Mouse (Mus musculus) liver, embryonic 15.5 days (tissue): ENCODE measurements around the gene Qpct. TPM values are rescaled to one million over a fixed set of nuclear protein-coding genes. Genes with fewer than 3 reads are reported as not detected.

Experiments used
- ATAC-seq: fragments of 200-750 bp; cut with Nextera tagmentation; 2 replicates; pipeline ENCODE4 v1.8.0; 2017; ENCODE audit warnings: moderate number of reproducible peaks, mild to moderate bottlenecking, moderate library complexity; ENCODE audit not compliant: insufficient read depth
- H3K27ac ChIP-seq: fragments of 300-500 bp; sonication (generic); replicated peaks from 2 replicates; pipeline ENCODE4 v1.5.1; 2015; ENCODE audit warnings: mild to moderate bottlenecking, inconsistent platforms
- H3K27me3 ChIP-seq: fragments of 300-500 bp; sonication (generic); 2 replicates; pipeline ENCODE4 v1.6.1; 2015; ENCODE audit warnings: mild to moderate bottlenecking, inconsistent platforms
- H3K36me3 ChIP-seq: fragments of 300-500 bp; sonication (generic); replicated peaks from 2 replicates; pipeline ENCODE4 v1.6.1; 2015; ENCODE audit warnings: moderate library complexity, mild to moderate bottlenecking, inconsistent platforms
- H3K4me1 ChIP-seq: fragments of 300-500 bp; sonication (generic); replicated peaks from 2 replicates; pipeline ENCODE4 v1.6.1; 2015; ENCODE audit warnings: inconsistent platforms
- H3K4me2 ChIP-seq: fragments of 300-500 bp; sonication (generic); 2 replicates; pipeline ENCODE4 v1.6.1; 2015; ENCODE audit warnings: moderate library complexity, mild to moderate bottlenecking, inconsistent platforms
- H3K4me3 ChIP-seq: fragments of 300-500 bp; sonication (generic); replicated peaks from 2 replicates; pipeline ENCODE4 v1.5.1; 2015; ENCODE audit warnings: mild to moderate bottlenecking, inconsistent platforms
- H3K9ac ChIP-seq: fragments of 300-500 bp; sonication (generic); 2 replicates; pipeline ENCODE4 v1.6.1; 2015; ENCODE audit warnings: moderate library complexity, mild to moderate bottlenecking, inconsistent platforms
- H3K9me3 ChIP-seq: fragments of 300-500 bp; sonication (generic); replicated peaks from 2 replicates; pipeline ENCODE4 v1.6.1; 2016; ENCODE audit warnings: inconsistent platforms
- WGBS: fragments of 180-500 bp; shearing (Covaris S2); methylation state at CpG from one replicate; pipeline ENCODE4 v1.1.7; 2015; ENCODE audit warnings: mixed read lengths; ENCODE audit not compliant: insufficient replicate concordance; 5-methylcytosine and 5-hydroxymethylcytosine counted together
- polyA plus RNA-seq: library from polyadenylated mRNA; unstranded; fragments of >200 nt; fragmentation: Nextera tagmentation; extraction: Ambion mirVana; gene quantifications from 2 replicates; pipeline ENCODE4 v1.2.1, GENCODE M21; 2015

Qpct gene
- polyA plus RNA-seq, 1 experiment from 2014 or later: 22.7 TPM

DNA sequence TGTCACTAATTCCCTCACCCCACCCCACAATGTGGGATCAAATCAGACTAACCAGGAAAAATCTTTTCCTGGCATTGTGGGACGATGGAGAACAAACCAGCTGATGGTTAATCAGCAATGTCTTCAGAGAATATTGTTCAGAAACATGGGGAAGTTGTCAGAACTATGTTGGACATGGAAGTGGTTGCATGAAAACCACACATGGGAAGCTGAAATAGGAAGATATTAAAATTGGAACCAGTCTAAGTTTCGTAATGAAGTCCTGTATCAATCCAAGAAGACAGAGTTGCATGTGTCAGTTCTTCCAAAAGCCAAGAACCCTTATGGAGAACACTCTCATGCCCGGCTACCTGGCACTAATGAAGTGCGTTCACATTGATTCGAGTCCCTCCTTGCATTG, 20.1 kb upstream of the Qpct start:
- Histone ChIP-seq H3K4me1 (no peaks in the 10 kb centered on the region), H3K4me2 (no peak overlapping the region), H3K9ac (no peak overlapping the region), H3K36me3 (no peaks in the 10 kb centered on the region), H3K27me3 (no peaks in the 10 kb centered on the region), H3K9me3 (no peaks in the 10 kb centered on the region), H3K4me3 (no peak overlapping the region), H3K27ac (no peak overlapping the region)
- ATAC-seq: no peak
- 61% methylated on average over 5 of the region's 5 CpGs for WGBS

- H3K4me2 ChIP-seq: no peak overlapping the region
- WGBS: 67% methylated on average over 4 of the region's 4 CpGs
- H3K27me3 ChIP-seq: no peaks in the 10 kb centered on the region
- ATAC-seq: no peak
- H3K4me3 ChIP-seq: no peak overlapping the region
- H3K9ac ChIP-seq: no peak overlapping the region
- H3K36me3 ChIP-seq: no peaks in the 10 kb centered on the region
- H3K9me3 ChIP-seq: no peaks in the 10 kb centered on the region
- H3K27ac ChIP-seq: no peak overlapping the region
- no peaks in the 10 kb centered on the region for H3K4me1 ChIP-seq
These were observed 18.9 kb upstream of the Qpct start for GRCm38 (mm10) chr17:79032782-79033181.

DNA sequence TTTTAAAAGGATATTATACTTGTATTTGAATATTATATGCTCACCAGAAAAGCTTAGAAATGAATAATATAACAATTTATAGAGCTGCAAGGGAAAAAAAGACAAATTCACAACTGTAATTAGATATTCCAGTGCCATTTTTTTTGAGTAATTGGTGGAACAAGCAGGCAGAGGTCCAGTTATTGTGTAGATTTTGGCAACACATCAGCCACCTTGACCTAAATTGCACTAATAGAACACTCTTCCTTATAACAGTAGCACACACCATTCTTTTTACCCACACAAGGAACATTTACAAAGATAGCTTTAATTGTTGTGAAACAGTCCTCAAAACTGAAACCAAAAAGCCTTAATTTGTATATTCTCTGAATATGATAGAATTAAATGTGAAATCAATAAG, 12.0 kb upstream of the Qpct start:
- H3K4me2 ChIP-seq: no peak overlapping the region
- no peaks in the 10 kb centered on the region for H3K4me1 ChIP-seq
- no peak for ATAC-seq
- H3K9ac ChIP-seq: no peak overlapping the region
- no peaks in the 10 kb centered on the region for H3K36me3 ChIP-seq
- H3K27me3 ChIP-seq: no peaks in the 10 kb centered on the region
- H3K27ac ChIP-seq: no peak overlapping the region
- H3K9me3 ChIP-seq: no peaks in the 10 kb centered on the region
- H3K4me3 ChIP-seq: no peak overlapping the region

GRCm38 (mm10) chr17:79043705-79044104, 8.0 kb upstream of the Qpct start:
- ATAC-seq: no peak
- Histone ChIP-seq H3K9me3 (no peaks in the 10 kb centered on the region), H3K4me3 (no peak overlapping the region), H3K9ac (no peak overlapping the region), H3K4me1 (no peaks in the 10 kb centered on the region), H3K27ac (no peak overlapping the region), H3K4me2 (no peak overlapping the region), H3K36me3 (no peaks in the 10 kb centered on the region), H3K27me3 (no peaks in the 10 kb centered on the region)
- WGBS: 88% methylated on average over 2 of the region's 2 CpGs

GRCm38 (mm10) chr17:79052088-79052812, 544 bp downstream of the Qpct start:
- H3K4me3 ChIP-seq: peak overlapping the region; percentile 57
- peak; percentile 79 for ATAC-seq
- under 1% methylated on average over 45 of the region's 45 CpGs for WGBS
- peak overlapping the region; percentile 61 for H3K4me2 ChIP-seq
- H3K36me3 ChIP-seq: no peaks in the 10 kb centered on the region
- peak overlapping the region; percentile 8; the same call in 1 of the 2 replicates for H3K9ac ChIP-seq
- H3K9me3 ChIP-seq: no peaks in the 10 kb centered on the region
- no peaks in the 10 kb centered on the region for H3K4me1 ChIP-seq
- no peak overlapping the region for H3K27ac ChIP-seq
- peaks cover 20% of the 10 kb centered on the region for H3K27me3 ChIP-seq

DNA sequence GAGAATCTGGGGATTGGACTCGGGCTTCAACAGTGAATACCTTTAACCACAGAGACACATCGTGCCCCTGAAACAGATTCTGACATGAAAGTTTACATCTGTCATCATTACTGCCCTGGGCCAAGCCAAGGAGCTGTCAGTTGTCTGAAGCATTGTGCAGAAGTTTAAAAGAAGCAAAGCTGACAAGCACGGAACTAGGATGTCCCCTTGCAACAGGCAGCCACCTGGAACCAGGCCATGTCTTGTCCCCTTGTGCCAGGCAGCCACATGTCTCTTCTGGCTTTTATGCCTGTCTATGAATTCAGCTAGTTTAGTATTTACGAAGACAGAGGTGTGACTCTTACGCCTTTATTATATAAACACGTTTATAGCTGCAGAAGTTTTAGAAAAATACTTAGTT, 6.6 kb downstream of the Qpct start:
- H3K9ac ChIP-seq: no peak overlapping the region
- H3K27me3 ChIP-seq: peaks cover 5% of the 10 kb centered on the region
- H3K4me1 ChIP-seq: no peaks in the 10 kb centered on the region
- no peak overlapping the region for H3K4me3 ChIP-seq
- no peaks in the 10 kb centered on the region for H3K9me3 ChIP-seq
- WGBS: 57% methylated on average over 6 of the region's 6 CpGs
- H3K4me2 ChIP-seq: no peak overlapping the region
- H3K27ac ChIP-seq: no peak overlapping the region
- H3K36me3 ChIP-seq: no peaks in the 10 kb centered on the region
- no peak for ATAC-seq

DNA sequence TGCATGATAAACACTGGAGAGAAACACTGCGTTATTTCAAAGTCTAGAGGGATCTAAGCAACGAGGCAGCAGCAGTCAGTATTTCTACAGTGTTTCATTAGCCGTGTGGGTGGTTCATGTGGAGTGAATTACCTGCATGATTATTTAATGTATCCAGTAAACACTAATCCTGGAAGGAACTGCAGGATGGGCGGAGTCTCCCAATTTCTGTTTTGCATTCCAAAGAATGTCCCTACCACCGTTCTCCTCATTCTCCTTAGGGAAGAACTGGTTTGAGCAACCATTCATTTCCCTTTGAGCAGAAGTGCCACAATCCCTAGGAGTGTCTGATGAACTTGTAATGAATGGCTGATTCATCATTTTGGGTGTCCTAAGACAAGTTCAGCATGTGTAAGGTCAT, 8.5 kb downstream of the Qpct start:
- no peak overlapping the region for H3K4me2 ChIP-seq
- no peaks in the 10 kb centered on the region for H3K4me1 ChIP-seq
- 63% methylated on average over 5 of the region's 5 CpGs for WGBS
- no peak overlapping the region for H3K9ac ChIP-seq
- H3K36me3 ChIP-seq: no peaks in the 10 kb centered on the region
- no peaks in the 10 kb centered on the region for H3K9me3 ChIP-seq
- no peak overlapping the region for H3K4me3 ChIP-seq
- H3K27me3 ChIP-seq: no peaks in the 10 kb centered on the region
- ATAC-seq: no peak
- no peak overlapping the region for H3K27ac ChIP-seq

DNA sequence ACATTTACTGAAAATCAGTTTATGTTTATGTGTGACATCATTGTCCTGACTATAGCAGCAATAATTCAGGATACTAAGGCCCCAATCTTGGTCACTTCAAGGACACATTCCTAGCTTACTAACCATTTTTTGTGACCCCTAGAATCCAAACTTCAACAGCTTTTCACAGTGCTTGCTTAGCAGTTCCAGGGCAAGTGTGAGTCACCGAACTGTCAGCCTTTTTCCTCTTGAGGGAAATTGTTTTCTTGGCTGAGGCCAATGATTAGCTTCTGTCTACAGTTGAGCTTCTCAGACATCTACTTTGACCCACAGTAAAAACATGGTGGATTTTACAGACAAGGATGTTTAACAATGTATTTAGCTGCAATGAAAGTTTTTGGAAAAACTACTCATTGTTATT, 12.5 kb downstream of the Qpct start:
- Histone ChIP-seq H3K9ac (no peak overlapping the region), H3K4me1 (no peaks in the 10 kb centered on the region), H3K27ac (no peak overlapping the region), H3K36me3 (no peaks in the 10 kb centered on the region), H3K9me3 (no peaks in the 10 kb centered on the region), H3K4me3 (no peak overlapping the region), H3K27me3 (no peaks in the 10 kb centered on the region), H3K4me2 (no peak overlapping the region)
- WGBS: 57% methylated on average over 1 of the region's 1 CpGs
- no peak for ATAC-seq

GRCm38 (mm10) chr17:79068581-79068980, 16.9 kb downstream of the Qpct start:
- no peak overlapping the region for H3K9ac ChIP-seq

DNA sequence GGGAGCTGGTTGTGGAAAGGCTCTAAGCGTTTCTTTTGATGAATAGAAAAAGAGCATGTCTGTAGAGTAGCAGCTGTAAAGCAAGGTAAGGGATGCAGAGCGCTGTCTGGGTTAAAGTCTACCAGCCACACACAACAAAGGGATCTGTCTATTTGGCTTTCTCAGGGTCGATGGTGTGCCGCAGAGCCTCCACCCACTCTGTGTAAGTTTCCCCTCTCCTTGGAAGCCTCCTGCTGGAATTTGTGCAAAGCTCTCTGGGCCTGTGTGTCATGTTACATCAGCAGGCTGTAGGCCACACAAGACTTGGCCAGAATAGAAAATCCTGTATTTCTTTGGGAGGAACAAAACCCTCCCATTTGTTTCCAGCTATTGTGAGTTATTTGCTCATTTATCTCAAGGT, 17.3 kb downstream of the Qpct start:
- no peaks in the 10 kb centered on the region for H3K9me3 ChIP-seq
- no peaks in the 10 kb centered on the region for H3K27me3 ChIP-seq
- WGBS: 57% methylated on average over 4 of the region's 4 CpGs
- 0 out of 2 replicates have a peak overlapping the region, but pooled peaks have one; percentile 2 for H3K4me2 ChIP-seq
- peak; percentile 74; the same call in 1 of the 2 replicates for ATAC-seq
- no peaks in the 10 kb centered on the region for H3K36me3 ChIP-seq
- H3K4me3 ChIP-seq: no peak overlapping the region
- no peaks in the 10 kb centered on the region for H3K4me1 ChIP-seq
- H3K9ac ChIP-seq: no peak overlapping the region
- 0 out of 2 replicates have a peak overlapping the region, but pooled peaks have one; percentile 48 for H3K27ac ChIP-seq

More at GRCm38 (mm10) chr17:79068581-79068980, 16.9 kb downstream of the Qpct start:
- no peaks in the 10 kb centered on the region for H3K27me3 ChIP-seq
- H3K4me3 ChIP-seq: no peak overlapping the region
- H3K27ac ChIP-seq: 0 out of 2 replicates have a peak overlapping the region, but pooled peaks have one; percentile 48
- no peaks in the 10 kb centered on the region for H3K36me3 ChIP-seq
- no peaks in the 10 kb centered on the region for H3K4me1 ChIP-seq
- 67% methylated on average over 7 of the region's 7 CpGs for WGBS
- no peaks in the 10 kb centered on the region for H3K9me3 ChIP-seq
- 0 out of 2 replicates have a peak overlapping the region, but pooled peaks have one; percentile 2 for H3K4me2 ChIP-seq
- no peak for ATAC-seq

GRCm38 (mm10) chr17:79069766-79070480, 18.2 kb downstream of the Qpct start:
- Histone ChIP-seq H3K9me3 (no peaks in the 10 kb centered on the region), H3K4me3 (no peak overlapping the region), H3K27ac (peak overlapping the region; percentile 55), H3K4me1 (no peaks in the 10 kb centered on the region), H3K9ac (no peak overlapping the region), H3K4me2 (no peak overlapping the region), H3K36me3 (no peaks in the 10 kb centered on the region), H3K27me3 (no peaks in the 10 kb centered on the region)
- peak; percentile 59 for ATAC-seq
- whole genome bisulfite sequencing: 61% methylated on average over 14 of the region's 14 CpGs
